Comparison of ENCODE assay signal across 8 mouse cellular contexts in genomic region chr1:104769250-104769607, GRCm38 (mm10). TPM values are rescaled to one million over a fixed set of nuclear protein-coding genes. Genes with fewer than 3 reads are reported as not detected.
DNase-seq lines count a peak whose midpoint lies in the region; ATAC-seq and TF ChIP-seq lines count a peak whose summit lies in the region.

No protein-coding gene starts in this region.

- H3K9me3 ChIP-seq in kidney, embryonic 15.5 days (replicated peaks), result no peaks in the 10 kb centered on the region
- no peaks in the 10 kb centered on the region for H3K9me3 ChIP-seq in limb, embryonic 11.5 days (ENCODE audit: control insufficient read depth, low read length)

- H3K27me3 ChIP-seq in kidney, embryonic 15.5 days, result peaks cover 32% of the 10 kb centered on the region
- H3K27me3 ChIP-seq in cerebellum, adult 2 months (ENCODE audit: control insufficient read depth, insufficient read depth, low read length), result no peaks in the 10 kb centered on the region
- H3K27me3 ChIP-seq in limb, embryonic 11.5 days (ENCODE audit: control insufficient read depth, insufficient read depth, low read length), result peaks cover 12% of the 10 kb centered on the region

- peaks cover 16% of the 10 kb centered on the region for H3K4me1 ChIP-seq in kidney, embryonic 15.5 days
- peaks cover 6% of the 10 kb centered on the region for H3K4me1 ChIP-seq in cerebellum, adult 2 months (ENCODE audit: control insufficient read depth, insufficient read depth, low read length)
- peaks cover 8% of the 10 kb centered on the region; the same call in 1 of the 2 replicates for H3K4me1 ChIP-seq in limb, embryonic 11.5 days (ENCODE audit: control insufficient read depth, insufficient read depth, low read length)

- ATAC-seq in kidney, embryonic 15.5 days (replicated peaks; ENCODE audit: low FRiP score), result peak; percentile 71
- peak; percentile 45 for ATAC-seq in limb, embryonic 11.5 days (ENCODE audit: insufficient number of reproducible peaks, low FRiP score, low TSS enrichment, low read depth)
- no peak for ATAC-seq in monocyte, adult 5-6 weeks (replicated peaks; ENCODE audit: insufficient number of reproducible peaks, low FRiP score, low TSS enrichment, poor library complexity, severe bottlenecking)

- no peak for DNase-seq in kidney, adult 18-20 months
- peak; percentile 68 to 71 for DNase-seq in cerebellum, adult 2 months
- DNase-seq in forelimb bud, embryonic 11.5 days (ENCODE audit: low read depth, low spot score), result peak; percentile 21
- DNase-seq in limb, embryonic 11.5 days (ENCODE audit: low spot score), result peak; percentile 49
- peak; percentile 58 for DNase-seq in right cerebral cortex, adult 18-20 months
- DNase-seq in adrenal gland, postnatal 10 days, result no peak

- no peak overlapping the region for H3K27ac ChIP-seq in kidney, embryonic 15.5 days
- H3K27ac ChIP-seq in cerebellum, adult 2 months (ENCODE audit: insufficient read depth, low read length), result peak overlapping the region; percentile 16; the same call in 1 of the 2 replicates
- H3K27ac ChIP-seq in limb, embryonic 11.5 days (replicated peaks; ENCODE audit: low read depth, low read length), result no peak overlapping the region

- TF ChIP-seq CTCF in cerebellum, adult 2 months (IDR thresholded peaks at IDR 0.05; ENCODE audit: borderline replicate concordance, insufficient read depth, low read depth, low read length), result no peak

- H3K9ac ChIP-seq in kidney, embryonic 15.5 days, result peak overlapping the region; percentile 33; the same call in 1 of the 2 replicates
- 0 out of 2 replicates have a peak overlapping the region, but pooled peaks have one; percentile 37 for H3K9ac ChIP-seq in limb, embryonic 11.5 days (ENCODE audit: low read length)

- H3K4me3 ChIP-seq in kidney, embryonic 15.5 days (replicated peaks), result peak overlapping the region; percentile 48
- H3K4me3 ChIP-seq in cerebellum, adult 2 months (replicated peaks; ENCODE audit: insufficient read depth, low read depth, low read length), result peak overlapping the region; percentile 86
- H3K4me3 ChIP-seq in limb, embryonic 11.5 days (ENCODE audit: low read depth, low read length), result peak overlapping the region; percentile 37

- WGBS in kidney, embryonic 15.5 days, result 1% methylated on average over 12 of the region's 12 CpGs
- under 1% methylated on average over 12 of the region's 12 CpGs for WGBS in cerebellum, adult 2 months
- under 1% methylated on average over 12 of the region's 12 CpGs for WGBS in limb, embryonic 11.5 days

- no peak for TF ChIP-seq POLR2A in cerebellum, adult 2 months (IDR thresholded peaks at IDR 0.05; ENCODE audit: borderline replicate concordance, insufficient read depth, low read length)

- H3K36me3 ChIP-seq in kidney, embryonic 15.5 days, result no peaks in the 10 kb centered on the region
- H3K36me3 ChIP-seq in limb, embryonic 11.5 days (ENCODE audit: control insufficient read depth, insufficient read depth, low read length), result no peaks in the 10 kb centered on the region

- H3K4me2 ChIP-seq in kidney, embryonic 15.5 days, result peak overlapping the region; percentile 94
- H3K4me2 ChIP-seq in limb, embryonic 11.5 days (ENCODE audit: low read depth, severe bottlenecking), result peak overlapping the region; percentile 92

RNA-seq across cellular contexts. Expression of gene Cdh20, which starts 0.9 kb away (rescaled TPM):
- polyA plus RNA-seq in kidney, embryonic 15.5 days (2015; fragmentation: Nextera tagmentation; extraction: Ambion mirVana), result 0.05 and 0.12 TPM in 2 replicates
- polyA plus RNA-seq in cerebellum, adult 2 months (2012; rRNA removed), result 16.9 and 19.5 TPM in 2 replicates
- polyA plus RNA-seq in limb, embryonic 11.5 days (2014; fragmentation: Nextera tagmentation; extraction: Ambion mirVana), result 0.04 TPM in 2 replicates
- under 1 TPM; 0.33 to 0.36 TPM for total RNA-seq in adrenal gland, postnatal 10 days (2021)
- total RNA-seq in monocyte, adult 5-6 weeks (2017), result not detected in 3 replicates

Comparison
In these comparisons a context has a peak if more than half of its experiments do, and no peak if none do; other contexts are left out.
1. DNase-seq: peak in cerebellum, adult 2 months (2 of 2), forelimb bud, embryonic 11.5 days (single experiment), limb, embryonic 11.5 days (single experiment) and right cerebral cortex, adult 18-20 months (single experiment); none in kidney, adult 18-20 months (single experiment) and adrenal gland, postnatal 10 days (single experiment).
2. RNA of gene Cdh20, which starts 0.9 kb away (polyA plus RNA-seq): 16.9 to 19.5 TPM in cerebellum, adult 2 months; 0.05 to 0.12 TPM in kidney, embryonic 15.5 days and 0.04 TPM in limb, embryonic 11.5 days; every median in the first group is over 10 times any median in the second.
3. Peak in every context shown above with its lines, with median percentiles within 50 percentile points of each other: H3K4me3 ChIP-seq.